Mouse (Mus musculus) bone marrow macrophage, adult 2 months (primary cell): ENCODE results near the gene Exoc6b.

Experiments
- CTCF ChIP-seq: IDR thresholded peaks from 2 replicates; pipeline ENCODE4 v1.5.1; 2012; ENCODE audit warnings: low read depth, mild to moderate bottlenecking, low read length, moderate library complexity
- POLR2A ChIP-seq: IDR thresholded peaks from 2 replicates; pipeline ENCODE4 v1.6.1; 2012; ENCODE audit warnings: mild to moderate bottlenecking, low read depth, low read length, borderline replicate concordance

- TF ChIP-seq CTCF (no peak), POLR2A (no peak)
These were observed 450.1 kb downstream of the Exoc6b start for GRCm38 (mm10) chr6:84619166-84619565.
